Mouse (Mus musculus) brain, embryonic 14.5 days (tissue): ENCODE measurements around the gene Cd59b. TPM values are rescaled to one million over a fixed set of nuclear protein-coding genes. Genes with fewer than 3 reads are reported as not detected.

Experiments
- DNase-seq: peaks from one replicate; pipeline ENCODE4 v3.0.0-alpha.2; 2011; ENCODE audit warnings: low read depth
- CTCF ChIP-seq: fragments of 200-500 bp; IDR thresholded peaks from 2 replicates; pipeline ENCODE4 v1.5.1; 2012; ENCODE audit warnings: inconsistent platforms, mild to moderate bottlenecking, moderate library complexity, borderline replicate concordance; ENCODE audit not compliant: insufficient read depth, insufficient read length; ENCODE audit errors: extremely low read depth
- POLR2A ChIP-seq: fragments of 200-500 bp; IDR thresholded peaks from 2 replicates; pipeline ENCODE4 v1.6.1; 2012; ENCODE audit warnings: mild to moderate bottlenecking, inconsistent platforms, borderline replicate concordance; ENCODE audit not compliant: poor library complexity, insufficient read depth, insufficient read length, severe bottlenecking; ENCODE audit errors: extremely low read depth
- polyA plus RNA-seq: library from polyadenylated mRNA; depleted of rRNA; stranded (reverse); fragments of >200 nt; gene quantifications from 2 replicates; pipeline ENCODE4 v1.2.3, GENCODE M21; 2012; rRNA removed

The Cd59b gene
- polyA plus RNA-seq, 1 experiment = 1.4 TPM

DNA sequence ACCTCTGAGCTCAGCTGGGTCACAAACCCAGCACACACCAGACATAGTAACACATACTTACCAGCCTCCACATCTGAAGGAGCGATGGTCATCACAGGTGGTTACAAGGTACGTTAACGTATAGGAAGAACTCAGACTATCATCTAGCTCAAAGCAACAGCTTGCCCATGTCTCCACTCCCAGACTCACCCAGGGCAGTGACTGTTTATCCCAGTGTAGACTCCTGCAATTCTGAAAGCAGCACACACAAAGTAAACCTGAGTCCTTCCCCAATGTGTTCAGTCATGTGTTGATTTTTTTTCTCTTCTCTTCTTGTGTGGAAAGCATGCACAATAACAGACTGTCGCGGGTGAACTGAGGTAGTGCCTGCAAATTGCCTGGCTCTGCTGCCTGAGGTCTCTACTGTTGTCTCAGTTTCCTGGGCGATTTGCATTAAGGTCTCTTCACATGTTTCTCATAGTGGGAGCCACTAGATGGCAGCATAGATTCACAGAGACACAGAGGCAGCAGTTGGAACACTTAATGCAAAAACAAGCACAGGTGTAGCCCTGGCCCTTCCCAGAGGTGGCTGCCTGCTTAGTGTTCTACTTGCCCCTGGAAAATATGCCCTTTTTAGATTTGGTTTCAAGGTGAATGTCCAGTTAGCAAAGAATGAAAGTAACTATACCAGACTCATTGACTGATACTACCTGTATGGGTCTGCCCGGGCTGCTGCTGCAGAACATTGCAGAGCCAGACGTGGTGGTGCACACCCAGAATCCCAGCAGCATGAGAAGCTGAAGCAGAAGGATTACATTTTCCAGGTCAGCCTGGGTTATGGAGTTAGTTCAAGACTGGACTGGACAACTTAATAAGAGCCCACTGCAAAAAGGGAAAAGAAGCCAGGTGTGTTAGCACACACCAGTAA is 64.8 kb downstream of the Cd59b start:
- TF ChIP-seq CTCF (peak; percentile 88), POLR2A (no peak)
- DNase-seq = peak; percentile 93

GRCm38 (mm10) chr2:104135920-104136319 is 66.3 kb downstream of the Cd59b start:
- DNase-seq = no peak
- no peak for TF ChIP-seq CTCF
- TF ChIP-seq POLR2A = no peak

Other genes starting within 250 kb of the Cd59b start
- gene Lmo2, start 111.9 kb upstream of the Cd59b start, polyA plus RNA-seq = 35.6 and 38.3 TPM in 2 replicates
- 45.4 and 48.2 TPM in 2 replicates for gene Fbxo3, start 42.1 kb upstream of the Cd59b start, polyA plus RNA-seq
- 0.08 TPM in 1 of 2 replicates, not detected in the other for gene 4931422A03Rik, start 41.5 kb upstream of the Cd59b start, polyA plus RNA-seq
- gene Gm10912, start 4.0 kb upstream of the Cd59b start, polyA plus RNA-seq = 0.08 and 0.19 TPM in 2 replicates
- gene Gm10799, start 1.3 kb upstream of the Cd59b start, polyA plus RNA-seq = not detected in 2 replicates
- gene Cd59a, start 26.0 kb downstream of the Cd59b start, polyA plus RNA-seq = 7.3 and 10.4 TPM in 2 replicates
- not detected in 2 replicates for gene A930018P22Rik, start 52.9 kb downstream of the Cd59b start, polyA plus RNA-seq